8 mouse cellular contexts compared by ENCODE assay signal in genomic region chr5:25067122-25067521, GRCm38 (mm10). TPM values are rescaled to one million over a fixed set of nuclear protein-coding genes. Genes with fewer than 3 reads are reported as not detected.
DNase-seq lines count a peak whose midpoint lies in the region.

No protein-coding gene starts in this region.

- peak; percentile 80 for DNase-seq in adrenal gland, adult 2 months
- DNase-seq in adrenal gland, postnatal 4 days (ENCODE audit: low spot score in 2 of 2), result no peak
- DNase-seq in ovary, adult 18-20 months (ENCODE audit: low spot score), result peak; percentile 53
- no peak for DNase-seq in ovary, postnatal 14 days (ENCODE audit: low spot score)
- DNase-seq in heart, postnatal 4 days, result peak; percentile 76
- peak; percentile 88 to 92 for DNase-seq in lung, adult 18-20 months
- DNase-seq in retina, embryonic 14.5 days (ENCODE audit: low spot score), result no peak
- no peak for DNase-seq in thymus, postnatal 0 days (ENCODE audit: low spot score)

RNA-seq across cellular contexts. Expression of gene Prkag2, which starts 33.3 kb away (rescaled TPM):
- total RNA-seq in adrenal gland, adult 2 months (2021), result 10 to 100 TPM; 36.0 to 48.0 TPM
- 10.0 and 10.6 TPM in 2 replicates for polyA plus RNA-seq in adrenal gland, adult 2 months (2012; rRNA removed)
- total RNA-seq in adrenal gland, postnatal 4 days (2021), result 10 to 100 TPM; 50.0 to 55.4 TPM
- 100 to 1,000 TPM; 143 to 152 TPM for total RNA-seq in heart, postnatal 4 days (2021)
- polyA plus RNA-seq in thymus, postnatal 0 days (2015; fragmentation: Nextera tagmentation; extraction: Ambion mirVana), result 31.2 and 34.9 TPM in 2 replicates

Comparison
In these comparisons a context has a peak if more than half of its experiments do, and no peak if none do; other contexts are left out.
1. DNase-seq: peak in adrenal gland, adult 2 months (single experiment), ovary, adult 18-20 months (single experiment), heart, postnatal 4 days (single experiment) and lung, adult 18-20 months (2 of 2); none in adrenal gland, postnatal 4 days (0 of 2), ovary, postnatal 14 days (single experiment), retina, embryonic 14.5 days (single experiment) and thymus, postnatal 0 days (single experiment).